Comparison of ENCODE assay signal across 10 mouse cellular contexts in the genomic region with DNA sequence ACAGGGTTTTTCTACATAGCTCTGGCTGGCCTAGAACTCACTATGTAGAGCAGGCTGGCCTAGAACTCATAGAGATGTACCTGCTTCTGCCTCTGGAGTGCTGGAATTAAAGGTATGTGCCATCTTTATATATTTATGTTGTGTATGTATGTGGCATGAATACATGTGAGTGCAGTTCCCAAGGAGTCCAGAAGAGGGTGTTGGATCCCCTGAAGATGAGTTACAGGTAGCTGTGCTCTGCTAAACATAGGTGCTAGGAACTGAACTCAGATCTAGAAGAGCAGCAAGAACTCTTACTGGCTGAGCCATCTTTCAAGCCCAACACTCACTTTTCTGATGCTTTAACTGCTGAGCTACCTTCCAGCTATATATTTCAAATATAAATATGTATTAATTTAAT. TPM values are rescaled to one million over a fixed set of nuclear protein-coding genes. Genes with fewer than 3 reads are reported as not detected.
A peak's percentile ranks its signal among the peaks of the same experiment; 100 is the strongest.
DNase-seq lines count a peak whose midpoint lies in the region; ATAC-seq and TF ChIP-seq lines count a peak whose summit lies in the region.
"Had no signal": no experiment of that assay in that cellular context is flagged by ENCODE, and none has a peak within 500 bp of the region (broad histone marks: within the 10 kb centered on the region; RNA-seq: fewer than 3 reads in every experiment).

No protein-coding gene starts in this region.

- no peak overlapping the region for H3K4me3 ChIP-seq in G1E (ENCODE audit: low read depth, low read length)
- H3K4me3 ChIP-seq: liver, embryonic 15.5 days; neural tube, embryonic 12.5 days had no signal

- TF ChIP-seq CTCF in G1E (IDR thresholded peaks at IDR 0.05; ENCODE audit: low read depth, low read length): peak; percentile 22; the same call in 1 of the 2 replicates

- no peaks in the 10 kb centered on the region for H3K27me3 ChIP-seq in G1E (ENCODE audit: insufficient read depth, low read length)
- H3K27me3 ChIP-seq: liver, embryonic 15.5 days; neural tube, embryonic 12.5 days had no signal

- no peak for ATAC-seq in G1E (ENCODE audit: extremely low read depth, insufficient number of reproducible peaks, low FRiP score, poor library complexity, severe bottlenecking)

- H3K36me3 ChIP-seq in G1E (replicated peaks): peaks cover 19% of the 10 kb centered on the region
- H3K36me3 ChIP-seq: liver, embryonic 15.5 days had no signal

- intact Hi-C loops in heart, postnatal 10 days (cut with DNase I): no loop called here

- no peaks in the 10 kb centered on the region for H3K4me1 ChIP-seq in G1E (ENCODE audit: insufficient read depth, low read depth, low read length)
- H3K4me1 ChIP-seq: liver, embryonic 15.5 days; neural tube, embryonic 12.5 days had no signal

- H3K9me3 ChIP-seq in G1E (replicated peaks): no peaks in the 10 kb centered on the region
- H3K9me3 ChIP-seq: liver, embryonic 15.5 days; neural tube, embryonic 12.5 days had no signal

- peak; percentile 31 for DNase-seq in heart, adult 11 months
- no peak for DNase-seq in heart, postnatal 10 days
- DNase-seq in 3T3-L1 (ENCODE audit: low read depth, low spot score): peak; percentile 32
- no peak for DNase-seq in G1E (ENCODE audit: low spot score)
- DNase-seq in induced T-regulatory cell, adult 2 months (ENCODE audit: low read depth): peak; percentile 56
- DNase-seq in right cerebral cortex, postnatal 4 days: no peak
- no peak for DNase-seq in urinary bladder, adult 2 months (ENCODE audit: low spot score)
- no peak for DNase-seq in layer of hippocampus, postnatal 25 days (ENCODE audit: extremely low spot score in 1 of 2, low spot score in 1 of 2)

RNA-seq across cellular contexts. Expression of gene Golga1, which starts 32.7 kb away (rescaled TPM):
- total RNA-seq in heart, postnatal 10 days (2021): 10 to 100 TPM; 21.0 to 22.5 TPM
- total RNA-seq in G1E (2014; fragmentation: Nextera tagmentation): 29.4 and 33.5 TPM in 2 replicates
- total RNA-seq in G1E (2017): 26.7 and 27.9 TPM in 2 replicates
- polyA plus RNA-seq in G1E (2012): 1.9 and 2.3 TPM in 2 replicates
- 27.6 and 33.4 TPM in 2 replicates for polyA plus RNA-seq in urinary bladder, adult 2 months (2012; rRNA removed)
- total RNA-seq in layer of hippocampus, postnatal 25 days (2021): 10 to 100 TPM; 30.8 to 36.4 TPM

Comparison
In these comparisons a context has a peak if more than half of its experiments do, and no peak if none do; other contexts are left out.
1. DNase-seq: peak in heart, adult 11 months (single experiment), 3T3-L1 (single experiment) and induced T-regulatory cell, adult 2 months (single experiment); none in heart, postnatal 10 days (0 of 2), G1E (single experiment), right cerebral cortex, postnatal 4 days (single experiment), urinary bladder, adult 2 months (single experiment) and layer of hippocampus, postnatal 25 days (0 of 2).